Mouse (Mus musculus): Measurements from ENCODE around the gene Rac2. TPM values are rescaled to one million over a fixed set of nuclear protein-coding genes. Genes with fewer than 3 reads are reported as not detected.

Rac2 gene
- polyA plus RNA-seq, 1 experiment from 2014 or later, result 6.4 TPM

- Histone ChIP-seq H3K4me2 (replicated peaks; ENCODE audit: low read depth) (no peak overlapping the region), H3K4me1 (replicated peaks; ENCODE audit: control insufficient read depth, insufficient read depth) (no peaks in the 10 kb centered on the region), H3K27ac (replicated peaks) (no peak overlapping the region), H3K9me3 (ENCODE audit: control insufficient read depth, low read length) (no peaks in the 10 kb centered on the region), H3K9ac (ENCODE audit: low read length) (no peak overlapping the region), H3K36me3 (ENCODE audit: control insufficient read depth, insufficient read depth, low read length) (no peaks in the 10 kb centered on the region), H3K4me3 (ENCODE audit: low read depth, low read length) (no peak overlapping the region), H3K27me3 (ENCODE audit: control insufficient read depth, insufficient read depth, low read length) (no peaks in the 10 kb centered on the region)
- WGBS, result 61% methylated on average over 11 of the region's 11 CpGs
- no peak for DNase-seq (ENCODE audit: low spot score)
- no peak for TF ChIP-seq EP300 (optimal IDR thresholded peaks at IDR 0.05)
- no peak for TF ChIP-seq CTCF (IDR thresholded peaks at IDR 0.05; ENCODE audit: low read depth)
- no peak for ATAC-seq (ENCODE audit: low FRiP score, low TSS enrichment)
These were observed 13.2 kb downstream of the Rac2 start for GRCm38 (mm10) chr15:78559141-78559979.

- Histone ChIP-seq H3K36me3 (ENCODE audit: control insufficient read depth, insufficient read depth, low read length) (no peaks in the 10 kb centered on the region), H3K4me1 (replicated peaks; ENCODE audit: control insufficient read depth, insufficient read depth) (no peaks in the 10 kb centered on the region), H3K27ac (replicated peaks) (no peak overlapping the region), H3K4me2 (replicated peaks; ENCODE audit: low read depth) (no peak overlapping the region), H3K27me3 (ENCODE audit: control insufficient read depth, insufficient read depth, low read length) (no peaks in the 10 kb centered on the region), H3K9me3 (ENCODE audit: control insufficient read depth, low read length) (no peaks in the 10 kb centered on the region), H3K4me3 (ENCODE audit: low read depth, low read length) (no peak overlapping the region), H3K9ac (ENCODE audit: low read length) (no peak overlapping the region)
- TF ChIP-seq CTCF (IDR thresholded peaks at IDR 0.05; ENCODE audit: low read depth) (no peak), EP300 (optimal IDR thresholded peaks at IDR 0.05) (no peak)
- DNase-seq (ENCODE audit: low spot score), result no peak
- ATAC-seq (ENCODE audit: low FRiP score, low TSS enrichment), result no peak
- 55% methylated on average over 10 of the region's 10 CpGs for WGBS
These were observed 14.7 kb downstream of the Rac2 start for GRCm38 (mm10) chr15:78557693-78558535.

GRCm38 (mm10) chr15:78554545-78555313, 17.9 kb downstream of the Rac2 start:
- ATAC-seq (ENCODE audit: low FRiP score, low TSS enrichment), result no peak
- Histone ChIP-seq H3K27ac (replicated peaks) (no peak overlapping the region), H3K9me3 (ENCODE audit: control insufficient read depth, low read length) (no peaks in the 10 kb centered on the region), H3K4me3 (ENCODE audit: low read depth, low read length) (peak overlapping the region; percentile 1; the same call in 1 of the 2 replicates), H3K9ac (ENCODE audit: low read length) (no peak overlapping the region), H3K27me3 (ENCODE audit: control insufficient read depth, insufficient read depth, low read length) (no peaks in the 10 kb centered on the region), H3K4me2 (replicated peaks; ENCODE audit: low read depth) (no peak overlapping the region), H3K4me1 (replicated peaks; ENCODE audit: control insufficient read depth, insufficient read depth) (no peaks in the 10 kb centered on the region), H3K36me3 (ENCODE audit: control insufficient read depth, insufficient read depth, low read length) (no peaks in the 10 kb centered on the region)
- 59% methylated on average over 25 of the region's 25 CpGs for WGBS
- peak; percentile 39; the same call in 1 of the 2 replicates for TF ChIP-seq CTCF (IDR thresholded peaks at IDR 0.05; ENCODE audit: low read depth)
- no peak for TF ChIP-seq EP300 (optimal IDR thresholded peaks at IDR 0.05)
- DNase-seq (ENCODE audit: low spot score), result no peak

- H3K9ac ChIP-seq (ENCODE audit: low read length), result no peak overlapping the region
- DNase-seq (ENCODE audit: low spot score) (no peak), ATAC-seq (ENCODE audit: low FRiP score, low TSS enrichment) (peak; percentile 62)
- H3K4me3 ChIP-seq (ENCODE audit: low read depth, low read length), result no peak overlapping the region
- H3K4me2 ChIP-seq (replicated peaks; ENCODE audit: low read depth), result no peak overlapping the region
- TF ChIP-seq CTCF (IDR thresholded peaks at IDR 0.05; ENCODE audit: low read depth) (no peak), EP300 (optimal IDR thresholded peaks at IDR 0.05) (no peak)
- no peak overlapping the region for H3K27ac ChIP-seq (replicated peaks)
- H3K9me3 ChIP-seq (ENCODE audit: control insufficient read depth, low read length), result no peaks in the 10 kb centered on the region
- 53% methylated on average over 4 of the region's 4 CpGs for WGBS
- H3K36me3 ChIP-seq (ENCODE audit: control insufficient read depth, insufficient read depth, low read length), result no peaks in the 10 kb centered on the region
- H3K27me3 ChIP-seq (ENCODE audit: control insufficient read depth, insufficient read depth, low read length), result no peaks in the 10 kb centered on the region
- H3K4me1 ChIP-seq (replicated peaks; ENCODE audit: control insufficient read depth, insufficient read depth), result no peaks in the 10 kb centered on the region
These were observed 23.3 kb downstream of the Rac2 start for GRCm38 (mm10) chr15:78549189-78549734.

- H3K4me1 ChIP-seq (replicated peaks; ENCODE audit: control insufficient read depth, insufficient read depth), result no peaks in the 10 kb centered on the region
- no peak overlapping the region for H3K4me3 ChIP-seq (ENCODE audit: low read depth, low read length)
- H3K27ac ChIP-seq (replicated peaks), result 0 out of 2 replicates have a peak overlapping the region, but pooled peaks have one; percentile 1
- TF ChIP-seq CTCF (IDR thresholded peaks at IDR 0.05; ENCODE audit: low read depth), result no peak
- no peak for TF ChIP-seq EP300 (optimal IDR thresholded peaks at IDR 0.05)
- H3K4me2 ChIP-seq (replicated peaks; ENCODE audit: low read depth), result no peak overlapping the region
- no peaks in the 10 kb centered on the region for H3K36me3 ChIP-seq (ENCODE audit: control insufficient read depth, insufficient read depth, low read length)
- H3K9ac ChIP-seq (ENCODE audit: low read length), result no peak overlapping the region
- DNase-seq (ENCODE audit: low spot score), result no peak
- no peaks in the 10 kb centered on the region for H3K27me3 ChIP-seq (ENCODE audit: control insufficient read depth, insufficient read depth, low read length)
- no peaks in the 10 kb centered on the region for H3K9me3 ChIP-seq (ENCODE audit: control insufficient read depth, low read length)
- WGBS, result 50% methylated on average over 8 of the region's 8 CpGs
- no peak for ATAC-seq (ENCODE audit: low FRiP score, low TSS enrichment)
These were observed 23.9 kb downstream of the Rac2 start for GRCm38 (mm10) chr15:78548711-78549110.

All from stomach, postnatal 0 days (tissue).